Mouse (Mus musculus): Measurements from ENCODE around the gene Dlg2. TPM values are rescaled to one million over a fixed set of nuclear protein-coding genes. Genes with fewer than 3 reads are reported as not detected.

Gene Dlg2
- total and polyA plus RNA-seq, 3 experiments: 0.72 to 1.9 (median 1.7) TPM

DNA sequence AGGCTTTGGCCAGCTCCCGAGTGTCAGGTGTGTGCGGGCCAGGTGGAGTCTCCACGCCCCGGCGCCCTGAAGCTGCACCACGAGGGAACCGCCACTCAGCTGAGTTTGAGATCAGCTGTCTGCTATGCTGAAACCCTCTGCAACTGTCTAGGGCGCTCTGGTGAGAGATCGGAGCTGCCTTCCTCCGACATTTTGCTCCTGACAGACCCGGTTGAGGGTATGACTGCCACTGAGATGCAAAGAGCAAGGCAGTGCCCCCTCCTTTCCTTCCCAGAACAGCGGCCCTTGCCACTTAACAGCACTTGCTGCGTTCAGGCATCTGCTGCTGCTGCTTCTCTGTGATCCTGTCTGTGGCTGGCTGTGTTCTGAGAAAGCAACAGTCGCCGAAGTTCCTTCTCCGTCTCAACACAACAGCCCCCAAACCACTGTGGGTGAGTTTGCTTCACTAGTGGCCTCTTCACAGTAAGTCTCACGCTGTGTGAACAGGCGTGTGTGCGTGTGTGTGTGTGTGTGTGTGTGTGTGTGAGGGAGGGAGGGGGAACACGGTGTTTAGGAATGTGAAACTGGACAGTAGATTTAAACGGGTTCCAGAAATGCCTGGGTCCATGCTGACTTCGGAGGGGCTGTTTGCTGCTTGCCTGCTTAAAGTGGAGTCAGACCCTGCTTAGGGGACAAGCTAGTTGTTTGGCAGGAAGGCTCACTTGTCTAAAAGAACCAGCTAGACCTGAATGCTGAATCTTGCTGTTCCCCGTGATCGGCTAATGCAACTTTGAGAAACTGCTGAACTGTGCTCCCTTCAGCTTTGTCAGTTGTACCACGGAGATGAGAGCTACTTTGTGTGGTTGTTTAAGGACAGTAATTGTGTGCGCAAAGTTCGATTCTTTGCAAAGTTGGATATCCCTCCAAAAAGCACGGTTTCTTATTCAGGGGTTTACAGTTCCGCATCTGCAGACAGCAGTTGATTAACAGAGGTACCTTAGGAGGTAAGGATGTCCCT lies 1704.4 kb downstream of the Dlg2 start:
- Histone ChIP-seq H3K27me3 (ENCODE audit: control insufficient read depth, insufficient read depth, low read length) (no peaks in the 10 kb centered on the region), H3K4me1 (ENCODE audit: control insufficient read depth, insufficient read depth, low read length) (no peaks in the 10 kb centered on the region; the same call in 1 of the 2 replicates), H3K4me3 (peak overlapping the region; percentile 38), H3K27ac (peak overlapping the region; percentile 52), H3K79me2 (replicated peaks; ENCODE audit: control insufficient read depth, insufficient read depth, low read length) (no peaks in the 10 kb centered on the region), H3K36me3 (ENCODE audit: control insufficient read depth, insufficient read depth, low read length) (no peaks in the 10 kb centered on the region), H3K9ac (ENCODE audit: low read depth, low read length) (peak overlapping the region; percentile 32)
- WGBS: 18% methylated on average over 29 of the region's 29 CpGs
- peak; percentile 39 to 54 for DNase-seq
- intact Hi-C loops (cut with DNase I): no loop called here
- TF ChIP-seq EP300 (IDR thresholded peaks at IDR 0.05; ENCODE audit: insufficient read depth, low read depth, low read length) (no peak), POLR2A (IDR thresholded peaks at IDR 0.05; ENCODE audit: insufficient read depth, low read depth, low read length) (peak; percentile 34; the same call in 1 of the 2 replicates)

DNA sequence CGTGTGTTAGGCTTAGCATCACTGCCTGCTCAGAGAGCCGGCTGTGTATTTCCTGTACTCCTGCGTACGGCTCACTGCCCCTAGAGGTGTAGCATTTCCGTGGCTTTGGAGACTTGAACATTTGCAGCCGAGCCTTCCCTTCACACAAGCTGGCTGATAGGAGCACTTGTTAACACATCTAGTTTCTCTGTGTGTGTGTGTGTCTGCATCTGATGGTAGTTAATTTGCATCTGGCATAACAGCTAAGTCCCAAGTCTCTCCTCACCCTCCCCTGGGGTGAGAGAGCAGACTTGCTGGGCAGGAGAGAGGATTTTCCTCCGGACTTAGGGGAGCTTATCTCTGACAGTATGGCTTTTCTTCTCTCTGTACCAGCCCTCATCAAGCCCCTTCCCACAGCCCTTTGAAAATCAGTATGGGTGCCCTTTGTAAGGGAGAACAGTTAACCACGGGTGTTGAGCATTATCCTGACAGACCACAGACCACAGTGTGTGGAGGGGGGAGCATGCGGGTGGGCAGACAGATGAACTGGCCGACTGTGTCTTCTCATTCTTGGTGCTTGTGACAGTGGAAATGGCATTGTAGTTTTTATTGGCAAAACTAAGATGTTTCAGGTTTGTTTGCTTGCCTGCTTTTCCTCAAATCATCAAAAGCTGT lies 1705.6 kb downstream of the Dlg2 start:
- no peaks in the 10 kb centered on the region; the same call in 1 of the 2 replicates for H3K4me1 ChIP-seq (ENCODE audit: control insufficient read depth, insufficient read depth, low read length)
- WGBS: 21% methylated on average over 10 of the region's 10 CpGs
- no peak overlapping the region for H3K27ac ChIP-seq
- H3K79me2 ChIP-seq (replicated peaks; ENCODE audit: control insufficient read depth, insufficient read depth, low read length): no peaks in the 10 kb centered on the region
- H3K36me3 ChIP-seq (ENCODE audit: control insufficient read depth, insufficient read depth, low read length): no peaks in the 10 kb centered on the region
- H3K9ac ChIP-seq (ENCODE audit: low read depth, low read length): no peak overlapping the region
- peak; percentile 4 to 27 for DNase-seq
- intact Hi-C loops (cut with DNase I): no loop called here
- peak overlapping the region; percentile 18; the same call in 1 of the 2 replicates for H3K4me3 ChIP-seq
- no peak for TF ChIP-seq CTCF (IDR thresholded peaks at IDR 0.05)
- no peak for TF ChIP-seq POLR2A (IDR thresholded peaks at IDR 0.05; ENCODE audit: insufficient read depth, low read depth, low read length)
- TF ChIP-seq EP300 (IDR thresholded peaks at IDR 0.05; ENCODE audit: insufficient read depth, low read depth, low read length): no peak
- no peaks in the 10 kb centered on the region for H3K27me3 ChIP-seq (ENCODE audit: control insufficient read depth, insufficient read depth, low read length)

DNA sequence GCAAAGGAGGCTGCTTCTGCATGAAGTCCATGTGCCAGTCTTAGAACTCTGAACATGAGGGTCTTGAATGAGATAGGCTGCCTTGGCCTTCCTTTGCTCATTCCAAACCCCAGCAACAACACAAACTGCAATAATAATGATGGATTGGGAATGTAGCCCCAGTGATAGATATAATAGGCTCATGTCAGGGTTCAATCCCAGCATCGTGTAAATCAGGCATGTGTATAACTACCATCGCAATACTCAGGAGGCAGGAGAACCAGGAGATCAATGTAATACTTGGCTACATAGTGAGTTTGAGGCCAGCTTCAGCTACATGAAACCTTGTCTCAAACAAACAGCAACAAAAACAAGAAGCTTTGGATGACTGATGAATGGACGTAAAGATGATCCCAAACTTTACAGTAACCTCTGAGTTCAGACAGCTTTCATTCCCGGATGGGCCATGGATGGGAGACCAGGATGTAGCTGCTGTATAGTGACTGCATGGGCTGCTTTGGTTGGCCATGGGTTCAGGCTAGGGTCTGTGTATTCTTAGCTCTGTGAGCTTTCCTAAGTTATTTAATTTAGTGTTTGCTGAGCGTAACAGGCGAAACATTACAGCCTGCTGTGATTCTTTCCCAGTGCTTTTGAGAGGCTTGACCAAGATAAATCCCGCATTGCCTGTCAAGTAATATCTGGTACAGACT lies 1708.0 kb downstream of the Dlg2 start:
- Histone ChIP-seq H3K27ac (no peak overlapping the region), H3K4me1 (ENCODE audit: control insufficient read depth, insufficient read depth, low read length) (no peaks in the 10 kb centered on the region; the same call in 1 of the 2 replicates), H3K36me3 (ENCODE audit: control insufficient read depth, insufficient read depth, low read length) (no peaks in the 10 kb centered on the region), H3K9ac (ENCODE audit: low read depth, low read length) (no peak overlapping the region), H3K4me3 (no peak overlapping the region), H3K27me3 (ENCODE audit: control insufficient read depth, insufficient read depth, low read length) (no peaks in the 10 kb centered on the region), H3K79me2 (replicated peaks; ENCODE audit: control insufficient read depth, insufficient read depth, low read length) (no peaks in the 10 kb centered on the region)
- WGBS: 91% methylated on average over 7 of the region's 7 CpGs
- TF ChIP-seq POLR2A (IDR thresholded peaks at IDR 0.05; ENCODE audit: insufficient read depth, low read depth, low read length): no peak
- no peak for TF ChIP-seq EP300 (IDR thresholded peaks at IDR 0.05; ENCODE audit: insufficient read depth, low read depth, low read length)
- no peak for TF ChIP-seq CTCF (IDR thresholded peaks at IDR 0.05)
- intact Hi-C loops (cut with DNase I): no loop called here
- DNase-seq: no peak

DNA sequence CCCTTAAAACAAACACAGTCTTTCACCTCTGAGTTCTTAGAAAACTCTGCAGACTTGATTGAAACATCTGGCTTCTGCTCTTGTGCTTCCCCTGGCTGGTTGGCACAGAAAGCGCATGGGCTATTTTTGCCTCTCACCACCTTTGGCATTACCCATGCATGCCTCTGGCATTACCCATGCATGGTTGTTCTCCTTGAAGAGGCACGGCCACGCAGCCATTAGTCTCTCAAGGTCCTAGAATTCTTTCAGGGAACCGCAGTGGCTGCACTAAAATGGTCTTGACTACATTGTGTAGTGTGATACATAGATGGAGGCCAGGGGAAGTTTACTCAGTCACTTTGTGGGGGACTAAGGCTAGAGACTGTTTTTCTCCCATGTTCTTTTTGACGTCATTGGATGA lies 1709.9 kb downstream of the Dlg2 start:
- H3K27ac ChIP-seq: no peak overlapping the region
- TF ChIP-seq CTCF (IDR thresholded peaks at IDR 0.05) (no peak), EP300 (IDR thresholded peaks at IDR 0.05; ENCODE audit: insufficient read depth, low read depth, low read length) (0 out of 2 replicates have a peak, but pooled peaks have one; percentile 33)

DNA sequence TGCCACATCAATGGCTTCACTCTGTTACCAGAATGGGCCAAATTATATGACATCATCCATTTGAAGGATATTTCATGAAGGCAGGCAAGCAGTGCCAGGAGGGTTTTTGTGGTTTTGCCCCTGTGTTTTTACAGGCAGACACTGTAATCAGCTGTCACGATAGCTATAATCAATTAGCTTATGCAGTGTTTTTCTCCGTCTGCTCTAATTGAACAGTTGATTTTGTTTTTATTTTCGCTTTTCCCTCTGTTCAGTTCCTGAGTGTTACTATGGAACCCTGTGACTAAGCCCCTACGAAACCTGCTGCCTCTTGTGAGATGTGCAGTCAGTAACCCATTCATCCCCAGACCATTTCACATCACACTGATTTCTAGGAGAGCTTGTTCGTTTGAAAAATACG lies 1712.7 kb downstream of the Dlg2 start:
- H3K36me3 ChIP-seq (ENCODE audit: control insufficient read depth, insufficient read depth, low read length): no peaks in the 10 kb centered on the region
- no peak overlapping the region for H3K9ac ChIP-seq (ENCODE audit: low read depth, low read length)
- no peaks in the 10 kb centered on the region for H3K79me2 ChIP-seq (replicated peaks; ENCODE audit: control insufficient read depth, insufficient read depth, low read length)
- intact Hi-C loops (cut with DNase I): no loop called here
- H3K4me3 ChIP-seq: no peak overlapping the region
- H3K27me3 ChIP-seq (ENCODE audit: control insufficient read depth, insufficient read depth, low read length): no peaks in the 10 kb centered on the region
- 66% methylated on average over 6 of the region's 6 CpGs for WGBS
- H3K4me1 ChIP-seq (ENCODE audit: control insufficient read depth, insufficient read depth, low read length): no peaks in the 10 kb centered on the region; the same call in 1 of the 2 replicates
- no peak for DNase-seq
- no peak overlapping the region for H3K27ac ChIP-seq
- no peak for TF ChIP-seq CTCF (IDR thresholded peaks at IDR 0.05)
- no peak for TF ChIP-seq POLR2A (IDR thresholded peaks at IDR 0.05; ENCODE audit: insufficient read depth, low read depth, low read length)
- TF ChIP-seq EP300 (IDR thresholded peaks at IDR 0.05; ENCODE audit: insufficient read depth, low read depth, low read length): no peak

More for the DNA sequence above, 1709.9 kb downstream of the Dlg2 start:
- H3K79me2 ChIP-seq (replicated peaks; ENCODE audit: control insufficient read depth, insufficient read depth, low read length): no peaks in the 10 kb centered on the region
- intact Hi-C loops (cut with DNase I): no loop called here
- H3K36me3 ChIP-seq (ENCODE audit: control insufficient read depth, insufficient read depth, low read length): no peaks in the 10 kb centered on the region
- WGBS: 64% methylated on average over 5 of the region's 5 CpGs
- no peak overlapping the region for H3K9ac ChIP-seq (ENCODE audit: low read depth, low read length)
- peak; percentile 20 to 31 for DNase-seq
- H3K27me3 ChIP-seq (ENCODE audit: control insufficient read depth, insufficient read depth, low read length): no peaks in the 10 kb centered on the region
- H3K4me3 ChIP-seq: no peak overlapping the region
- no peaks in the 10 kb centered on the region; the same call in 1 of the 2 replicates for H3K4me1 ChIP-seq (ENCODE audit: control insufficient read depth, insufficient read depth, low read length)
